Mouse (Mus musculus) gastrocnemius, postnatal 10 days (tissue): ENCODE results near the gene Ngdn. TPM values are rescaled to one million over a fixed set of nuclear protein-coding genes. Genes with fewer than 3 reads are reported as not detected.
"Not testable (repeated sequence)": the region's sequence is repeated elsewhere in the genome, so short reads cannot be mapped to it uniquely, and the experiment has no call there.

Experiments
- DNase-seq: peaks from one replicate; pipeline ENCODE4 v3.0.0; 2021; ENCODE audit warnings: mixed read lengths
- total RNA-seq, 2 experiments: library from RNA; stranded (reverse); gene quantifications; 2 replicates each; pipeline ENCODE4 v1.2.3; 2021

The Ngdn gene
- total RNA-seq, 2 experiments from 2014 or later = 22.4 to 24.1 TPM

- no peak for DNase-seq
Observed at GRCm38 (mm10) chr14:54998680-54999079, 16.6 kb upstream of the Ngdn start.

- not testable (repeated sequence) for DNase-seq
Observed at GRCm38 (mm10) chr14:54999868-55000267, 15.4 kb upstream of the Ngdn start.

- DNase-seq = no peak
Observed at GRCm38 (mm10) chr14:55000814-55001213, 14.4 kb upstream of the Ngdn start.

GRCm38 (mm10) chr14:55001446-55001845 lies 13.8 kb upstream of the Ngdn start:
- no peak for DNase-seq

GRCm38 (mm10) chr14:55001938-55002686 lies 13.1 kb upstream of the Ngdn start:
- DNase-seq = no peak

DNA sequence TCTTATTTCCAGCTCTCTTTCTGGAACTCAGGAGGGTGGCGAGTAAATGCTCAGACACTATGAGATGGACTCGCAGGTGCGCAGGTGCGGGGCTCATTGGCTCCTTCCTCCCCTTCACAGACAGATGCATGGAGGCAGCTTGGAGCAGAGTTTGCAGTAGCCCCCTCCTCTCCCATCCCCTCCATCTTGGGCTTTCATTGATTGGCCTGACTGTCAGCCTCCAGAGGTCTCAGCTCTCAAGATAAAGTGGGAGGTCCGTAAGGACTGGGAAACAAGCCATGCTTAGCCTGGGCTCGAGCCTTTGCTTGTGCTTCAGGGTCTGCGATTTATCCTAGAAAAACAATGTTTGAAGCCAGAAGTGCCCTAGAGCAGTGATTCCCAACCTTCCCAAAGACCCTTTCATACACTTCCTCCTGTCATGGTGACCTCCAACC lies 12.6 kb upstream of the Ngdn start:
- no peak for DNase-seq

DNA sequence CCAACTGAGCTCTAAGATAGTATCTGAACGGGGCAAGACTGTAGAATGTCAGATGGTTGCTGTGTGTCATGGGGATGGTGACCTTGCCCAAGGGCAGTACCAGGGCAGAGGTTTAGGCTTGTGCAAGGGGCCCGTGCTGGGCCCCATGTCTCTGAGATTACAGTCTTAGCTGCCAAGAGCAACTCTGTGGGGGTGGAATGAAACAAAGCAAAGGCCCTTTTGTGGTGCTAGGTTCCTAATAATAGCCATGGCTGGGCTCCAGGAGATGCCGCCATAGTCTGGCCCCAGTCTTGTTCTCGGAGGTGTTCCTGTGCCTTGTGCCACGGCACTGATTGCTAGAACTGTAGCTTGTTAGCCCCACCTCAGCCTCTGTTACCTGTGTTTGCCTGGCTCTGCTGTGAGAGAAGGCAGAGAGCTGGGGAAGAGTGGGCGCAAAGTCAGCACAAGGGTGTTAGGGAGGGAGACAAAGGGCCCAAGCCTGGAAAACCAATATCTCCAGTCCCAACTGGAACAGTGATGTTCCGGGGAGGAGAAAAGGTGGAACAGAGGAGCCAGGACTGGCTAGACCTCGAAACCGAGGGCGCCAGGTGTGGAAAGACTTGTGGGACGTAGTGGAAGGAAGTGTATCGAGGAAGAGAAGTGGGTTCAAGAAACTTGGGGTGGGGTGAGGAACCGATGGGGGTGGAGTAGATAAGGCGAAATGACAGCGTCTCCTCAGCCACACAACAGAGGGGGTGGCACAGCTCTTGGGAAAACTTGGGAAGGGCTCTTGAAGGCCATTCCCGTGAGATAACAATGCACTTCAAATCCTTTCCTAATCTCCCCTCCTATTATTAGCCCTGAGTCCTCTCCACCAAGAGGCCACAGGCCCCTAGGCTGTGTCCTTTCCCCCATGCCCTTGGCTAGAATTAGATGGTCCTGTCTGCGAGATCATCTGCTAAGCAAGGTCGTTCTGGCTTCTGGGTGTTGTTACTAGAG lies 11.1 kb upstream of the Ngdn start:
- no peak for DNase-seq

DNA sequence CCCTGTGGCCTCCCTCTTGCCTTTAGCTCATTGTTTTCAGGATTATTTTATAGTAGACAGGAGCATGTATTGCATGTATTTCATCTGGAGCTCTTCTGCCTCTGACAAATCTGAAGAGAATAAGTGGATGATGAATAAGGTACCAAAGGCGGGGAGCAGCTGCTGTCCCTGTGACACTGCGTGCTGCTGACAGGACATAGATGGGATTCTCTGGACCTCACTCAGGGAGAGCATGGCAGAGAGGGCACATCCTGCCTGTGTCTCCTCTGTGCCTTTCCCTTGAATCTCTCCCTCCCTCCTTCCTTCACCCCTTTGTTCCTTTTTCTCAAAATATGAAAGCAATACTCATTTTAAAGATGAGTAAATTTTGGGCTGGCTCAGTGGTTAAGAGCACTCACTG lies 9.7 kb upstream of the Ngdn start:
- DNase-seq = no peak

- no peak for DNase-seq
Observed at GRCm38 (mm10) chr14:55005967-55006366, 9.3 kb upstream of the Ngdn start.

- no peak for DNase-seq
Observed at GRCm38 (mm10) chr14:55006541-55006940, 8.7 kb upstream of the Ngdn start.

DNA sequence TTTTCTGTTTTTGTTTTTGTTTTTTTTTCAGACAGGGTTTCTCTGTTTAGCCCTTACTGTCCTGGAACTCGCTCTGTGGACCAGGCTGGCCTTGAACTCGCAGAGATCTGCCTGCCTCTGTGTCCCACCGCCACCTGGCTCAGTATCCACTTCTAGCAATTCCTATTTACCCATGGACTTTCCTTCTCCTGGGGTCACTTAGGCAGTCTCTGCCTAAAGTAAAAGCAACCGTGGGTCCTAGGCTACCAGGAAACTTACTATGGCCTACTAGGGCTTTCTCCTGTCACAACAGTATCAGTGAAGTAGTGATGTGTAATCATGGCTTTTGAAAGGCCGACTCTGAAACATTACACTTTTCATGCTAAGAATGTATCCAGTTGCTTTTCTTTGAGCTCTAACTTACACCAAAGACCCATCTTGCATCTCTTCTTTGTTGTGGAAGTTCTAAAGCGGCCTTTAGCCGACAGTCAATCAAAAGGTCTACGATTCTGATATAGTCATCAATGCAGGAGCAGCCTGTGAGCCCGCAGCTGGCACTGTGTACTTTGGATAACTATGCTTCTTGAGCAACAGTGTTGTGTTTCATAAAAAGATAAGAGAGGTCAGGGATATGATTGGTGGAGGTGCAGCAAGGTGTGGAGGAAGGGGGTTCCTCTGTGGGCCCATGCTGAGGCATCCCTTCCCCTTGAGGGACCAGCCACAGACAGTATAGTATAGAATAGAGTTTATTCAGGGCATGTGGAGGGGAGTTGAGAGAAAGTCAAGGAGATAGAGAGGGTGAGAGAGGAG lies 7.9 kb upstream of the Ngdn start:
- DNase-seq = no peak

- no peak for DNase-seq
Observed at GRCm38 (mm10) chr14:55008417-55008816, 6.8 kb upstream of the Ngdn start.

GRCm38 (mm10) chr14:55011116-55011515 lies 4.1 kb upstream of the Ngdn start:
- no peak for DNase-seq

DNA sequence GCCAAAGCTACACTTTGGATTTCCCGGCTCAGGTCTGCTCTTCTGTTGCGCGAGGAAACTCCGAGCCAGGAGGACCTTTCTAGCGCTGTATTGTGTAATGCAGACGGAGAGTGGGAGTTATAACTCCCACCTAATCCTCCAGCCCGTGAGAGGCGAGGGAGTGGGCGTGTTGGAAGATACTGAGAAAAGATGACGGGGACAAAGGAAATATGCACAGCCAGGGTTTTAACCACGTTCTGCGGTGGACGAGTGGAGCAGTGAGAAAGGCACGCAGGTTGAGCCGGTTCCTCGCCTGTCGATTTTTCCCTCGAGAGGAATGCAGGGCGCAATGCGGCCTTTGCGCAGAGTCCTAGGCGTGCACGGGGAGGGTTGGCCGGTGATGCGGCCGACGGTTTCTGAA lies 663 bp upstream of the Ngdn start:
- DNase-seq = no peak

DNA sequence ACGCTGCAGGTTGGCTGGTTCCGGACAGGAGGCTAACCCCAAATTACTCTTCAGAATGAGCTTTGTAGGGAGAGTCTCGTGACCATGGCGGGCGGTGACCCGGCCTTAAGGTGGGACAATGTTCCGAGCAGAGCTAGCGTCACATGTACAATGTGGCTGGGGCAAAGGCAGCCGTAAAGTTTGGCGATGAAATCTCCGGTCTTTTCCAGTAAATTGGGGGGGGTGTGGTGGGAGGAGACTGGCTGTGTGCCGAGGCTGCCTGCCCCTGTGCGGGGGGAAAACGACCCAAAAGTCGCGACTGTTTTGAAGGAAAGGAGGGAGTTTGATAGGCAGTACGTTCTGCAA lies 485 bp downstream of the Ngdn start:
- no peak for DNase-seq

DNA sequence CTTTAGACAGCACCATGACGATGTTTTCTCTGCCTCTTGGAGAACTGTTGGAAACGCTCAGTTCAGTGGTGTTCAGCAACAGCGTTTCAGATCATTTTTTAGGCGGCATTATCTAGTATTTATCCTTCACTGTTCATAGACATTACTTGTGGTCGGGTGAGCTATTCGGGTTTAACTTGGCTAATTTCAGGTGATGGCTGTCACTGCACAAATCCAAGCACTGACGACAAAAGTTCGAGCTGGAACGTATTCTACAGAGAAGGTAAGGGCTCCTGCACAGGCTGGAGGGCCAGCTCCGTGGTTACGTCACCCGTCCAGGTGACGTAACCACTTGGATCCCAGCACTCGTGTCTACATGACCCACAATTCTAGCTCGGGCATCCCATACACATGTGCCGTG lies 1.6 kb downstream of the Ngdn start:
- no peak for DNase-seq

- no peak for DNase-seq
Observed at GRCm38 (mm10) chr14:55020394-55020793, 5.1 kb downstream of the Ngdn start.

- no peak for DNase-seq
Observed at GRCm38 (mm10) chr14:55023011-55023410, 7.8 kb downstream of the Ngdn start.

- peak; percentile 54 for DNase-seq
Observed at GRCm38 (mm10) chr14:55024236-55024635, 9.0 kb downstream of the Ngdn start.

DNA sequence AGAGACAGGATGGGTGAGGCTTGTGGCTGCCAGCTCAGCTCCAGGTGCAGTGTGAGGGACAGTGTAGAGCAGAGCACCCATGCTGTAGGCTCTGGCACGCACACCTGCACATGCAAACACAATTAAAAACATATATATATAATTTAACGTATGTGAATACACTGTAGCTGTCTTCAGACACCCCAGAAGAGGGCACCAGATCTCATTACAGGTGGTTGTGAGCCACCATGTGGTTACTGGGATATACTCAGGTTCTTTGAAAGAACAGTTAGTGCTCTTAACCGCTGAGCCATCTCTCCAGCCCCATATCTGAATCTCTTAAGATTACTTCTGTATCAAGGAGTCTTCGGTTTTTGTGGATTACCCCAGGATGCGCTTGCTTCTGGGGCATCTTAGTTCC lies 10.3 kb downstream of the Ngdn start:
- no peak for DNase-seq

- DNase-seq = no peak
Observed at GRCm38 (mm10) chr14:55027251-55027650, 12.0 kb downstream of the Ngdn start.

DNA sequence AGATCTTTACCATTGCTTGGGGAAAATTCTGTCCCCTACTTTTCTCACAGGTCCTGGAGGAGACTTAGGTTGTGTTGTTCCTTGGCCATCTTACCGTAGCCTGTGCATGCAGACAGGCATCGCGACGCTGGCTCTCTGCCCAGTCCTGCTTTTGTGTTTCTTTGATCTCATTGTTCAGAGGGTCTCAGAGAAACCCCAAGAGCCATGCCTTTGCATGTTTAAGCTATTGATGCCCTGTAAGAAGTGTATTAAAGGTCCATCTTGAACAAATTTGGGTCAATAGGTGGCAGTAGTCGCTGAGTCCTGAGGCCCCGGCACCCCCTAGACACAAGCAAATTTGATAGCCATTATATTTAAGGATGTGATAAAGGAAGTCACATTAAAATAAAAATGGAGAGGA lies 12.4 kb downstream of the Ngdn start:
- DNase-seq = no peak
